Mouse (Mus musculus) olfactory bulb, adult 2 months (tissue): ENCODE data around the gene Sbf2.

Experiments
- CTCF ChIP-seq: fragments of 200-500 bp; IDR thresholded peaks from 2 replicates; pipeline ENCODE4 v1.5.1; 2012; ENCODE audit warnings: low read depth, mild to moderate bottlenecking, low read length, moderate library complexity; ENCODE audit not compliant: insufficient read depth
- POLR2A ChIP-seq: fragments of 200-500 bp; IDR thresholded peaks from 2 replicates; pipeline ENCODE4 v1.6.1; 2012; ENCODE audit warnings: mild to moderate bottlenecking, low read depth, low read length, moderate library complexity; ENCODE audit not compliant: insufficient read depth

GRCm38 (mm10) chr7:110361516-110361915, 253.2 kb downstream of the Sbf2 start:
- TF ChIP-seq CTCF = no peak
- no peak for TF ChIP-seq POLR2A
